Mouse (Mus musculus) ES-Bruce4 (cell line): ENCODE results near the gene Sh3bgrl3.

Experiments
- CTCF ChIP-seq: IDR thresholded peaks from one replicate; pipeline ENCODE4 v1.8.1; 2011; ENCODE audit warnings: low read depth, low read length
- EP300 ChIP-seq: IDR thresholded peaks from 2 replicates; pipeline ENCODE4 v1.6.1; 2011; ENCODE audit warnings: low read depth, low read length; ENCODE audit not compliant: insufficient read depth

DNA sequence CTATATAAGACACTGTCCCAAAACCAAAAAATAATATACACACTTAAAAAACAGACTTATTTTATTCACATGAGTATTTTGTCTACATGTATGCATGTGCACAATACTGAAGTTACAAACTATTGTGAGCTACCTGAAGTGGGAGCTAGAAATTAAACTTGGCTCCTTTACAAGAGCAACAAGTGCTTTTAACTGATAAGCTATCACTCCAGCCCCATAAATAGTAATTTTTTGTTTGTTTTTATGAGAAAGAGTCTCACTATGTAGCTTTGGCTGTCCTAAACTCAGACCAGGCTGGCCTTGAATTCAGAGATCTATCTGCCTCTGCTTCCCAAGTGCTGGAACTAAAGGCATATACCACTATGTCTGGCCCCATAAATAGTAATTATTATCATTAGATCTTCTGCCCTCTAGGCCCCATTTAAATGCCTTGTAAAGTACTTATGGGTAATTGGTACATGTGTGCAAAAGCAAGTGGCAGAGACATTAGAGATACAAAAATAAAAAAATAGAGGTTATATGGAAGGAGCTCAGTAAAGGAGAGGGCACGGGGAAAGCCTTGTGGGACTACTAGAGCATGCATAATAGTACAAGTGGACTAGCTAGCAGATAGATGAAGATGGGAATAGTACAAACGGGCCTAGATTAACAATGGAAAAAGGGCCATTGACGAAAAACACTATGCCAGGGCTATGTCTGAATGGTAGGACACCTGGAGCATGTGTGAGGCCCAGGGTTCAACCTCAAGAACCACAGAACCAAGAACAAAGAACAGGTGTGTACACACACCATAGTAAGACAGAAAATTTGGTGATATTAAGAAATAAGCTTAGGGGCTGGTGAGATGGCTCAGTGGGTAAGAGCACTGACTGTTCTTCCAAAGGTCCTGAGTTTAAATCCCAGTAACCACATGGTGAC lies 37.2 kb upstream of the Sh3bgrl3 start:
- no peak for TF ChIP-seq CTCF
- TF ChIP-seq EP300: no peak
